Mouse (Mus musculus): ENCODE measurements at regions not wholly inside any gene's neighbourhood (a gene's known extent, or its start where the extent isn't known, plus 50 kb on each side); places are given as distances from the start of the nearest gene placed in this dataset.
"Not testable (repeated sequence)": the region's sequence is repeated elsewhere in the genome, so short reads cannot be mapped to it uniquely, and the experiment has no call there.

DNA sequence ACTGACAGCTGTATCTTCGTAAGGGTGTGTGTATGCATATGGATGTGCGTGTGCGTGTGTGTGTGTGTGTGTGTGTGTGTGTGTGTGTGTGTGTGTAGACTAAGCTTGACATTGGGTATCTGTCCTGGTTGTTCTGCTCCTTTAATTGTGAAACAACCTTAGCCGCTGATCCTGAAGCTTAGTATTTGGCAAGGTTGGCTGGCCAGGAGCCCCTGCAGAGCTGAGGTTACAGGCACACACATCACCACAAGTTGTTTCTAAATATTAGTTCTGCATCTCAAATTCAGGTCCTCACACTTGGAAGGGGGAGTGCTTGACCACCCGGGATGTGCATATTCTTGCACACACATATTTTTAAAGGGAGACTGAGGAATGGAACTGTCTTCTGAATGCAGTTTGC is 314.7 kb downstream of the Diras2 start:
- intact Hi-C loops (cut with DNase I; ENCODE audit: low total_unique reads) = loop anchor here (10.0 kb wide), 1 partner anchor 72 kb away; no protein-coding TSS in a partner anchor
- no peak for DNase-seq

DNA sequence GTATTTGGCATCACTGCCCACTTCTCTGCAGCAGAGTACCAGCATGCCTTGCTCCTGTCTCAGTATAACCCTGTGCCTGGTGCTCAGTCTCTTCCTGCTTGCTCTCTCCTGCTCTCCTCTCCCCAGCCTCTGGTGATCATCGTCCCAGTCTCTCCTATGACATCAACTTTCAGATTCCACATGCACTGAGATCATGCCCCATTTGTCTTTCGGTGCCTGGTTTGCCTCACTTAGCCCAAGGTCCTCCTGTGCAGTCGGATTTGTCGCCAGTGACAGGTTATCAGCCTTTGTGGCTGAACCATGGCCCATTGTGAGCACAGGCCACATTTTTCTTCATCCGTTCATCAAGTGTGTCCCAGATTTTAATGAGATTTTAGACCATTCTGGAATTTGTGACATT is 314.0 kb downstream of the Diras2 start:
- no peak for DNase-seq
- intact Hi-C loops (cut with DNase I; ENCODE audit: low total_unique reads) = loop anchor here (10.0 kb wide), 1 partner anchor 72 kb away; no protein-coding TSS in a partner anchor

DNA sequence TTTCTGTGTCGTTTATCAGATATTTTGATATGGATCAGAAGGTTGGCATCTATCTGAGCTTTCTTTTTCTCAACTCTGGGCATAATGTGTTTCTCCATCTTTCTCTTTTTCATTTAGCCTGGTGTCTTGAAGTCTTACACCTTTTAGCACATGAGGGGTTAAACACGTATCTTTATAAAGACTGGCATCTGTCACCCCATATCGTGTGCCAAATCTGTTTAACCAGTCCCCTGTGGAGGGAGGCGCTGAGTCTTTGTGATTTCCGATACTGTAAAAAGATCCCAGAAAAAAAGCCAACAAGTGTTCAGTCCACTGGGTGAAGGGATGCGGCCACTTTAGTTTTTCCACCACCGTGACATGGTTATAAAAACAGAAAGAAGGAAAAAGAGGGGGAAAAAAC is 313.3 kb downstream of the Diras2 start:
- intact Hi-C loops (cut with DNase I; ENCODE audit: low total_unique reads) = loop anchor here (10.0 kb wide), 1 partner anchor 73 kb away; no protein-coding TSS in a partner anchor
- DNase-seq = no peak

GRCm38 (mm10) chr13:52222315-52223097 is 308.6 kb downstream of the Diras2 start:
- DNase-seq = no peak
- intact Hi-C loops (cut with DNase I; ENCODE audit: low total_unique reads) = loop anchor here (5.0 kb wide), 1 partner anchor 380 kb away; no protein-coding TSS in a partner anchor

- intact Hi-C loops (cut with DNase I; ENCODE audit: low total_unique reads) = loop anchor here (5.0 kb wide), 1 partner anchor 381 kb away; no protein-coding TSS in a partner anchor
- peak; percentile 54 for DNase-seq
Measured at GRCm38 (mm10) chr13:52223098-52223962, 307.7 kb downstream of the Diras2 start.

DNA sequence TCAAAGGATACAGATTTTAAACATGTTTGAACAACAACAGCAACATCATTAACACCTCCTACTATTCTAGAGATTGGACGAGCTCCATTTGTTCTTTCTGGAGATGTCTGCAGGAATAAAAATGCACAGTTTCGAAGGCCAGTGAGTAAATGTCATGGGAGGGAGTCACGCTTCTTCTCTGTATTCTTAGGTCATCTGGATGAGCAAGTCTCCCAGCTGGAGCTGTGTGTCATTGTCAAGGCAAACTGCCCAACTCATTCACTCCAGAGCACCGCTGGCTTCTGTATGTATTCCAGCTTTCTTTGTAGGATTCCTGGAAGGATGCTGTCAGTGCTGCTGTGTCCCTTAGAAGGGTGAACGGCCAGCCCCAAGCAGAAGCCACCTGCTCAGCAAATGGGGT is 297.1 kb downstream of the Diras2 start:
- DNase-seq = peak; percentile 35
- intact Hi-C loops (cut with DNase I; ENCODE audit: low total_unique reads) = no loop called here

- DNase-seq = no peak
- intact Hi-C loops (cut with DNase I; ENCODE audit: low total_unique reads) = no loop called here
Measured at GRCm38 (mm10) chr13:52236105-52236504, 295.0 kb downstream of the Diras2 start.

- intact Hi-C loops (cut with DNase I; ENCODE audit: low total_unique reads) = no loop called here
Measured at GRCm38 (mm10) chr13:52239563-52239962, 291.5 kb downstream of the Diras2 start.

GRCm38 (mm10) chr13:52241761-52242160 is 289.3 kb downstream of the Diras2 start:
- intact Hi-C loops (cut with DNase I; ENCODE audit: low total_unique reads) = no loop called here
- no peak for DNase-seq

More at GRCm38 (mm10) chr13:52239563-52239962, 291.5 kb downstream of the Diras2 start:
- no peak for DNase-seq

- intact Hi-C loops (cut with DNase I; ENCODE audit: low total_unique reads) = no loop called here
- no peak for DNase-seq
Measured at GRCm38 (mm10) chr13:52249492-52249891, 281.6 kb downstream of the Diras2 start.

DNA sequence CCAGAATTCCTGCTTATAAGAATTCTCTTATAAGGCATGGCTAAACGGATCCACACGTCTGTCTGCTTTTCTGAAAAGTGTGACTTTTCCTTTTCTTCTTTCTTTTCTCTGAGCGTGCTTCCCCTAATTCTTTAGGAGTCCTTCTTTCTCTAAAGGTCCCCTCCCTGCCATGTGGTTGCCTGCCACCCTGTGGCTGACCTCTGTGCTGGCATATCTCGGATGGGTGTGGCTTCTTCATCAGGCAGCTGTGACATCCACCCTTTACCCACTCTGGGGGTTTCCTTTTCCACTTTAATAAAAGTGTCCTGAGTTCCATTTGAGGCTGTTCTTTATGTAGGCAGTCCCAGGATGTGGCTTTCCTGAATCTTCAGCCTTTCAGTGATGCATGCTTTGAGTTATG is 280.7 kb downstream of the Diras2 start:
- peak; percentile 15 for DNase-seq
- intact Hi-C loops (cut with DNase I; ENCODE audit: low total_unique reads) = loop anchor here (5.0 kb wide), 1 partner anchor 377 kb away; no protein-coding TSS in a partner anchor

DNA sequence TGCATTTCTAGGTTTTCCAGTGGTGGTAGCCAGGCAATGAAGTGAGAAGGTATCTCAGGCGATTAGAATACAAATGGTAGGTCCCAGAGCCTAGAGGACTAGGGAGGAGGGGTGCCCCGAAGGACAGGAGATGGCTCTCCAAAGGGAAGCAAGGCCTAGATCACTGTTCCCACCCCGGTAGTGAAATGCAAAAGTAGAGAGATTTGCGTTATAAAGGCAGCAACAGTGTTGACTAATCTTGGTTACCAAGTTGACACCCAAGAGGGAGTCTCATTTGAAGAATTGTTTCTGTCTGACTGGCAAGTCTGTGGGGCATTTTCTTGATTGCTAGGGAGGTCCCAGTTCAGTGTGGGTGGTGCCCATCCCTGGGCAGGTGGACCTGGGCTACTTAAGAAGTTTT is 278.8 kb downstream of the Diras2 start:
- intact Hi-C loops (cut with DNase I; ENCODE audit: low total_unique reads) = loop anchor here (5.0 kb wide), 1 partner anchor 375 kb away; no protein-coding TSS in a partner anchor

GRCm38 (mm10) chr13:52252726-52253125 is 278.4 kb downstream of the Diras2 start:
- intact Hi-C loops (cut with DNase I; ENCODE audit: low total_unique reads) = loop anchor here (5.0 kb wide), 1 partner anchor 375 kb away; no protein-coding TSS in a partner anchor
- not testable (repeated sequence) for DNase-seq

More for the DNA sequence above, 278.8 kb downstream of the Diras2 start:
- DNase-seq = no peak

DNA sequence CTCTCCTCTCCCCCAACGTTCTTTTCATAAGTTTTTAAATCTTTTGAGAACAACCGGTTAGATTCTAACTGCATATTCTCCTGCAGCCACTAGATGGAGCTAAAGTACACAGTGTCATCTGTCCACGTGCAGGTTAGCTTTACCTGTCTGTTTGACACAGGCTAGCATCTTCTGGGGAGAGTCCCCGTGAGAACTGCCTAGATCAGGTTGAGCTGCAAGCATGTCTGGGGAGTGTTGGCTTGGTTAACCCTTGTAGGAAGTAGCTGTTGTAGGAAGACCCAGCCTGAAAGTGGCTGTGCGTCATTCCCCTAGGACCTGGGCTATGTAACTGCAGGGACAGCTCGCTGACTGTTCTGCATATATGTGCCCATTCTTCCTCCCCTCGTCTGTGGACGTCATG is 277.9 kb downstream of the Diras2 start:
- no peak for DNase-seq

DNA sequence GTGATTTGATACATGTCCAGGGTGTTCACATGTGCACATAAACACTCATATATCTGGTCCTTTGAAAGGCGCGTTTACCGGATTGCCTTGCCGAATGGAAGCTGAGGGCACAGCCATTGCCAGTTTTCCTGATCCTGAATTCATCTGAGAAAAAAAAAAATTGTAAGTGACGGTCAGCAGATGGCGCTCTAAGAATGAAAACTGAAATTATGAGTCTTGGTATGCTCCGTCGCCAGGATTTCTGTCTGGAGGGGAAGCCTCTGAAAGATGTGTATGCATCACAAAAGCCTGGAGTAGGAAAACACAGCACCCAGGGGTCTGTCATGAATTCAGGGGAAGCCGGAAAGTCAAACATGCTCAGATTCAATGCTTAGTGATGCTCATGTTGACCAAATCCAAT is 276.9 kb downstream of the Diras2 start:
- intact Hi-C loops (cut with DNase I; ENCODE audit: low total_unique reads) = loop anchor here (5.0 kb wide), 1 partner anchor 373 kb away; no protein-coding TSS in a partner anchor
- DNase-seq = peak; percentile 11

More for the DNA sequence above, 277.9 kb downstream of the Diras2 start:
- intact Hi-C loops (cut with DNase I; ENCODE audit: low total_unique reads) = loop anchor here (5.0 kb wide), 1 partner anchor 374 kb away; no protein-coding TSS in a partner anchor

DNA sequence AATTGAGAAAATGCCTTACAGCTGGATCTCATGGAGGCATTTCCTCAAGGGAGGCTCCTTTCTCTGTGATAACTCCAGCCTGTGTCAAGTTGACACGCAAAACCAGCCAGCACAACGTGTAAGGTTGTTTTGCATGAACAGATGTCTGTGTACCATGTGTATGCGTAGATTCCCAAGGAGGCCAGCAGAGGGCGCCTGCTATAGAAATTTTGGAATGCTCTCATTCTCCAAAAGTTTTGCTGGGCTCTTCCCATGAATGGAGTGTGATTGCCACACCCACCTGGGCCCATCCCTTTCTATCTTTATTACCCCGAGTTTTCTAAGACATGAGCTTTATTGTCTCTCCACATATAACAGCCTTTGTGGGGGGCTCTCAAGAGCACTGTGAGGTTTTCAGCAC is 275.4 kb downstream of the Diras2 start:
- intact Hi-C loops (cut with DNase I; ENCODE audit: low total_unique reads) = loop anchor here (5.0 kb wide), 1 partner anchor 282 kb away; no protein-coding TSS in a partner anchor
- DNase-seq = no peak

- intact Hi-C loops (cut with DNase I; ENCODE audit: low total_unique reads) = loop anchor here (5.0 kb wide), 1 partner anchor 279 kb away; no protein-coding TSS in a partner anchor
- DNase-seq = no peak
Measured at GRCm38 (mm10) chr13:52258373-52258772, 272.7 kb downstream of the Diras2 start.

DNA sequence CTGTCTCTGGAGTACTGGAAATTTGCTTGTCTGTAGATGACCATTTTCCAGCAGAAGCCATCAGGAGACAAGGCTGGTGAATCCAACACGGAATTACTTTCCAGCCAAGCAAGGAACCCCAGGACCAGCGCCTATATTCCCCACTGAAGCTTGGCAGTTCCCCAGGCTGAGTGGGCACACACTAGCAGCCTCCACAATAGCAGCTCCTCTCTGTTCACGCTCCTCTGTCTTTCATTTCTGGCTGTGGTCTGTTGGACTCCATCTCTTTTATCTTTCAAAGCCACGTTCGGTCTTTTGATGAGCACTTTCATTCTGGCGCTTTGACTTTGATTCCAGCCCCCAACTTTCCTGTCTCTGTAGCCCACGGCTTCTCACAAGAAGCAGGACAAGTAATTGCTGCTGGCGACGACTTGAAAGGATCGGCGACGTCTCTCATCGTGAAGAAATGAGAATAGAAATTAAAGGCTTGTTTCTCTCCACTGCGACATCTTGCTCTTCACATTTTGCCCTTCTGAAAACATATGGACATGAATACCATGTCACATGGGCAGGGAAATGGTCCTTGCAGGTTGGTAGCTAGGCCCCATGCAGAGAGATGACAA is 268.0 kb downstream of the Diras2 start:
- intact Hi-C loops (cut with DNase I; ENCODE audit: low total_unique reads) = no loop called here
- no peak for DNase-seq

GRCm38 (mm10) chr13:52268279-52268678 is 262.8 kb downstream of the Diras2 start:
- DNase-seq = peak; percentile 25

More at GRCm38 (mm10) chr13:52268279-52268678, 262.8 kb downstream of the Diras2 start:
- intact Hi-C loops (cut with DNase I; ENCODE audit: low total_unique reads) = no loop called here
